Mouse (Mus musculus): ENCODE data around the gene Rab40c.

Gene Rab40c

GRCm38 (mm10) chr17:25946349-25946748 lies 26.8 kb upstream of the Rab40c start:
- in situ Hi-C loops (cut with MboI, MseI): no loop called here

DNA sequence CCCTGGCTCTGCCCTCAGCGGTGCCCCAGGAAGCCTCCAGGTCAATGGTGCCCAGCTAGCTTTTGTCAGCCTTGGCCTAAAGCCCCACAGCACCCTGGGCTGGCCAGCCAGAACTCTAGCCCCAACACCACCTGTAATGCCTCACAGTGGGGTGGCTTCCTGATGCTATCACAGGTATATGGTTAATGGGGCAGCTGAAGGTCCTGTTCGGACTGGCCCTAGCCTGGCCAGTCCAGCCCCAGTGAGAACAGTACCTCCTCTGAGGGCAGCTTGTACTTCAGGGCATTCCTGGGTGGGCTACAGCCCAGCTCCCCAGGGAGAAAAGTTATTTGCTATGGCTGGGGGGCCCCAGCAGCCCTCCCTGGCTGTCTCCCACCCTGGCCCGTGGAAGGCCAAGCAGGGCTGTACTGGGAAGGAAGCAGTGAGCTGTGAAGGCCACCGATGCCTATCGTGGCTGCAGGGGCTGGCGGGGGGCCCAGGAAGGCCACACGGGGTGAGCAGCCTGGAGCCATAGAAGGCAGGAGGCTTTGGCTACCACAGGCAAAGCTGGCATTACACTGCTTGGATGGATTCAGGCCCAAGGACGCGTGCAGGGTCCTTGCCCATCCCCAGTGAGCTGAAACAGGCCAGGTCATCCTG lies 26.1 kb upstream of the Rab40c start:
- in situ Hi-C loops (cut with MboI, MseI): no loop called here

DNA sequence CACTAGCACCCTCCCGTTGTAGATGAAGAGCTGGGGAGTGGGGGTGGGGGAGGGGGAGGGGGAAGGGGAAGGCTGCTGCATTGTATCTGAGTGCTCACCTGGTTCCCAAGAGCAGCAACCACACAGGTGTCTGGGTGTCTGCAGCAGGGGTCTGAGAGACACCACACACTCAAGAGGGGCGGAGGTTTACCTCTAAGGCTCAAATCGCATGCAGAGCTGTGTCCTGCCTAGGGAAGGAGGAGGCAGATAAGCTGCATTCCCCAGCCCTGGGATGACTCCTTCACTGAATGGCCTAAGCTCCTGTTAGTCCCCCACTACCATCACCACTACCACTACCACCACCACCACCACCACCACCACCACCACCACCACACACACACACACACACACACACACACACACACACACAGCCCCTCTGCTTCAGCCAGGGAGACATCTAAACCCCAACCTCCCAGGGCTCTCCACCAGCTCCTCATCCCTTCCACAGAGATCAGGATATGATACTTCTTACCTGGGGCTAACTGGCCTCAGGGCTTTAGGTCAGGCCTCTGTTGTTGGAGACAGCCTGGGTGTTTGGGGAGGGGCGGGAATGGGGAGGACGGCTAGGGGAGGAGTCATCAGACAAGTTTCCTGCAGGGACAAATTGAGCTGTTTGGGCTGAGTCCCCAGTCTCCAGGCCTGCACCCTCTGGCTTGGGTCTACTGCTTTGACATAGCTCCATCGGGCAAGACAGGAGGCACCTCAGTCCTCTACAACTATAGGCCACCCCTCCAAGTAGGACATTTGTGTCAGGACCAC lies 25.0 kb upstream of the Rab40c start, which contains the start of the genes Pigq and Nhlrc4:
TSS of gene Pigq (minus strand) at position 571 of the 798 bp plus-strand sequence.
TSS of gene Nhlrc4 (minus strand) at position 596 of the 798 bp plus-strand sequence.
- in situ Hi-C loops (cut with MboI, MseI): no loop called here

- in situ Hi-C loops (cut with MboI, MseI): no loop called here
Measured at GRCm38 (mm10) chr17:25943769-25944168, 24.2 kb upstream of the Rab40c start.

GRCm38 (mm10) chr17:25943221-25943620 lies 23.7 kb upstream of the Rab40c start:
- in situ Hi-C loops (cut with MboI, MseI): no loop called here

DNA sequence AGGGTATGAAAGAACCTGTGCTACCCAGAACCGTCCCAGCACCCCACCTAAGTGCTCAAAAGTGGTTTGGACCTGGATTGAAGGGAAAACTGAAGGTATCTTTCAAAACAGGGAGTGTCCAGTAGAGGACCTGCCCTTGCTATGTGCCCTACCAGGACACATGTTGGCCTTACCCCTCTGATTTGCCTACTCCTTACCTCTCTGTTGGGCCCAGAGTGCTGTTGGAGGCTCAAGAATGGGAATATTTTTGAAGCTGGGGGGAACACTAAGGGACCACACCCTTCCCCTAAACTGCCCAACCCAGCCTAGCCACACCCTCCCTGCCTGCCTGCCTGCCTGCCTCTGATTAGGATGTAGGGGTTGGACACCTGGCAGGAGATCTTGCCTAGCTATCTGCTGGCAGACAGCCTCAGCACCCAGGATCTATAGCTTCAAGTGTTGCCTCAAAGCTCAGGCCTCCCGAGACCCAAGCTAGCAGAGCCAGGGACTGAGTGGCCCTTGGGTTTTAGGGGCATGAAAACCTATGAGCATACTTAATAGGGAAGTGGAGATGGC lies 23.1 kb upstream of the Rab40c start:
- in situ Hi-C loops (cut with MboI, MseI): no loop called here

GRCm38 (mm10) chr17:25941511-25942241 lies 22.1 kb upstream of the Rab40c start:
- in situ Hi-C loops (cut with MboI, MseI): no loop called here

DNA sequence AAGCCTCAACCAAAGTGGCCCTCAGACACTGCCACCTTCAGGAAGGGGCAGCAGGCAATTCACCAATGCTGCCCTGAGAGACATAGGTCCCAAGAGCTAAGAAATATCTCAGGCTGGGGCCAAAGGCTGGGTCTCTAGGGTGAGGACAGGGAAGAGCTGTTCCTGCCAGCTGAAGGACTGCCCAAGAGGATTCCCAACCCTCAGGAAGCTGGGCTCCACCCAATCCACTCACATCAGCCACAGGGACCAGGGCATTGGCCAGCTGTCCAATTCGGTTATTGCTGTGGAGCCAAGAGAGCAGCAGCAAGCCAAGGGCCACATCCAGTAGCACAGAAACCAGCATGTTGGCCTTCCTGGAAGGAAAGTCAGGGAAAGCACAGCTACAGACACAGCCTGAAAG lies 15.0 kb upstream of the Rab40c start:
- in situ Hi-C loops (cut with MboI, MseI): no loop called here

DNA sequence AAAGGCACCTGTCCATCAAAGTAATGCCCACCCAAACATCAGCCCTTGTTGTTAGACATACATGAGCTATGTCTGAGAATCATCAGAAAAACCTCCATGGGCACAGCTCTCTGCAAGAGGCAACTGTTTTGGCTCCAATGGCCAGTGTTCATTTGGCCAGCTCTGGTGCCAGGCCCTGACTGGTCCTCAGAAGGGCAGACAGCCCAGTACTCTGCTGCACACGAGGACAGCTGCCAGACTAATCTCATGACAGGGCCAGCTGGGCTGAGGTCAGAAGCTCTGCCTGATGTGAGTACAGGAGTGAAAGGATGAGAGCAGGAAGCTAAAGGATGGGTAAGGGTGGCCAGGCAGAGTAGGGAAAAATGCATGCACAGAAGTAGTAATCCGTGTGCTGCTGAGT lies 5.8 kb upstream of the Rab40c start:
- in situ Hi-C loops (cut with MboI, MseI): no loop called here

GRCm38 (mm10) chr17:25922120-25922519 lies 2.6 kb upstream of the Rab40c start:
- in situ Hi-C loops (cut with MboI, MseI): no loop called here

GRCm38 (mm10) chr17:25919786-25920642 lies 487 bp upstream of the Rab40c start:
- in situ Hi-C loops (cut with MboI, MseI): no loop called here

DNA sequence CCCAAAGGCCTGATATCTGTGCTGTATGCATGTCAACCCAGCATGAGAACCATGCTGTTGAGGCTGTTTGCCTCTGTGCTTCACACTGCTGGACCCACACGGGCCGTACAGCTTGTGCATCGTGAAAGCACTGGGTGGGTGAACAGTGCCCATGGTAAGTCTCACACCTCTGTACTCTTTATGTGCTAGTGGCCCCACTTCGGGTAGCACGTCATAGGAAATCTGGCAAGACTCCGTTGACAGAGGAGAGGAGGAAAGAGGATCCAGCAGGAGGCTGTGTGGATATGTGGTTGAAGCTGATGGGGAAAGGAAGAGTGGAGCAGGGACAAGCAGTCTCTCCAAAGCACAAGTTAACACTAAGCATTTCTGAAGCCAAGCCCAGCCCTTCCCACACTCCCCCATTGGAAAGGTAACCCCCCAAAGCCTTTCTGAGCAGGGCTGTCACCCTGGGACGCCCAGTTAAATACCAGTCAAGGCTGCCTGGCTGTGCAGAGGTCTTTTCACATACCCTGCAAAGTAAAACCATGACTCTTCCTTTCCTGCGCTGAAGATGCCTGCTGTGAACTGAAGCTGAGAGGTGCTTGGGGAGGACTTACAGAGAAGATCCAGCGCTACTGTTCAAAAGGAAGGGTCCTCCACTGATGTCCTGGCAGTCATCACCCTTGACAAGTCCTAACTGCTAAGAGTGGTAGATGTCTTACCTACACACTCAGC lies 1.3 kb downstream of the Rab40c start:
- in situ Hi-C loops (cut with MboI, MseI): no loop called here

DNA sequence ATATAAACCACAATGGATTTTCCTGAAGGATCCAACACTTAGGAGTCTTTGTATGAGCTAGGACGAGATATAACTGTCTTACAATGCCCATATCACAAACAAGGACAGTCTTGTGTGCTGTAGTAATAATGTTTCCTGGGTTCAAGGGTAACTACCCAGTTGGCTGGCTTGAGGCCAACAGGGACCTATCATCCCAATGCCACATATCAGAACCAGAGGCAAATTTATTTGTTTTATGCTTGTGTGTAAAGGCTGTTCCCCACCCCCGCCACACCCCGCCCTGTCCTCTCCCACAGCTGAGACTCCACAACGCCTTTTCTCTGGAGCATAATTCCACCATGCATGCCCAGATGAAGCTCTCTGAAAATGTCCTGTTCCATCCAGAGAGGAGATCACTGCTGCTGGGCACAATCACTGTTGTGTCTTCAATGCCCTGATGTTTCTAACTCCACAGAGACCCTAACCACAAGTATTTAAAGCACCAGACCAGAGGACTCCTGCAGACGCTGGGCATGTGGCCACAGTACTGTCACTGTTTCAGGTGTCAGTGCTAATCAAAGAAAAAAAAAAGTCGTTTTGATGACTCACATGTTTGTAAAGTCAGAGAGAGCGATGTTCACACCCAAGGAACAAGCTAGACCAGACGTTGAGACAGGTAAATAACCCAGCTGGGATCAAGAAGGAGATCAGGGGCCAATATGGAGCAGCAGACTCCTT lies 2.4 kb downstream of the Rab40c start:
- in situ Hi-C loops (cut with MboI, MseI): no loop called here

DNA sequence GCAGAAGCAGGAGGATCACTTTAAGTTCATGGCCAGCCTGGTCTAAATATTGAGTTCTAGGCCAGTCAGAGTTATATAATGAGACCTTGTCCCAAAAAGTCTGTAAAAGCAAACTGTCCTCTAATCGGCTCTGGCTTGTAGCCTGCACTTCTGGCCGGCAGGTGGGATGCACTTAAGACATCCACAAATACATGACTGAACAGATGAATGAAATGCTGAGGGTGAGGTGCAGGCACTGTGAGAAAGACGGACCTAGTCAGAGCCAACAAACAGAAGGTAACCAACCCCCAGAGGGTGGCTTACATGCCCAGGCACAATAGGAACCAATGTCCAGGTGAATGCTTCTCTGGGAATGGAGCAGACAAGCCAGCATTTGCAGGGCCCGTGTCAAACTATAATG lies 5.2 kb downstream of the Rab40c start:
- in situ Hi-C loops (cut with MboI, MseI): no loop called here

GRCm38 (mm10) chr17:25913877-25914275 lies 5.7 kb downstream of the Rab40c start:
- in situ Hi-C loops (cut with MboI, MseI): no loop called here

- in situ Hi-C loops (cut with MboI, MseI): no loop called here
Measured at GRCm38 (mm10) chr17:25913186-25913876, 6.2 kb downstream of the Rab40c start.

DNA sequence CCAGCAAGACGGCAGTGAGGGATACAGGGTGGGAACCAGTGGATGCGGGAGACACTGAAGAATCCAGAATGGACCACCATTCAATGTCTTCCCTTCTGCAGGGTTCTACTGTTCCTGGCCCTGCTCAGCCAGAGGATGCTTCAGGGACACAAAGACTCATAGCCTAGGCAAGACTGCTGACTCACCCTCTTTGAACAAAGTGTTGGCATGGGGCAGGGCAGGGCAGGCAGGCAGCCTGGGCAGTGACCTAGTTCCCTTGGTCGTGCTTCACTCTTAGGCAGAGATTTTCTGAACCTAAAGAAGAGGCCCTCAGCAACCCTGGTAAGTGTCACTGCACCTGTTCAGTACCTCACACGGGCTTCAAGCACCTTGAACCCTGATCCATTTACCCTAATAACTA lies 7.7 kb downstream of the Rab40c start:
- in situ Hi-C loops (cut with MboI, MseI): no loop called here

GRCm38 (mm10) chr17:25907640-25908039 lies 11.9 kb downstream of the Rab40c start:
- in situ Hi-C loops (cut with MboI, MseI): no loop called here

GRCm38 (mm10) chr17:25903061-25903460 lies 16.5 kb downstream of the Rab40c start:
- in situ Hi-C loops (cut with MboI, MseI): no loop called here

Measured in regulatory T cell (primary cell).